Mouse (Mus musculus) intestine, embryonic 16.5 days (tissue): ENCODE measurements at regions not wholly inside any gene's neighbourhood (a gene's known extent, or its start where the extent isn't known, plus 50 kb on each side); places are given as distances from the start of the nearest gene placed in this dataset.

Source experiments
- ATAC-seq: fragments of 200-750 bp; cut with Nextera tagmentation; 2 replicates; pipeline ENCODE4 v1.8.0; 2017; ENCODE audit warnings: moderate TSS enrichment, moderate library complexity
- H3K27ac ChIP-seq: fragments of 300-500 bp; sonication (generic); 2 replicates; pipeline ENCODE4 v1.5.1; 2014; ENCODE audit warnings: mild to moderate bottlenecking, low read length
- H3K27me3 ChIP-seq: fragments of 300-500 bp; sonication (generic); replicated peaks from 2 replicates; pipeline ENCODE4 v1.6.1; 2014; ENCODE audit warnings: low read length, control low read depth, mixed read lengths; ENCODE audit not compliant: control insufficient read depth, insufficient read depth
- H3K36me3 ChIP-seq: fragments of 300-500 bp; sonication (generic); 2 replicates; pipeline ENCODE4 v1.6.1; 2014; ENCODE audit warnings: low read length, control low read depth; ENCODE audit not compliant: control insufficient read depth, insufficient read depth
- H3K4me1 ChIP-seq: fragments of 300-500 bp; sonication (generic); 2 replicates; pipeline ENCODE4 v1.6.1; 2014; ENCODE audit warnings: low read length, control low read depth, mixed read lengths; ENCODE audit not compliant: control insufficient read depth, insufficient read depth
- H3K4me2 ChIP-seq: fragments of 300-500 bp; sonication (generic); 2 replicates; pipeline ENCODE4 v1.6.1; 2014; ENCODE audit warnings: low read depth, low read length, control low read depth
- H3K4me3 ChIP-seq: fragments of 300-500 bp; sonication (generic); 2 replicates; pipeline ENCODE4 v1.5.1; 2014; ENCODE audit warnings: mild to moderate bottlenecking, low read length
- H3K9ac ChIP-seq: fragments of 300-500 bp; sonication (generic); 2 replicates; pipeline ENCODE4 v1.6.1; 2014; ENCODE audit warnings: low read depth, low read length
- H3K9me3 ChIP-seq: fragments of 300-500 bp; sonication (generic); 2 replicates; pipeline ENCODE4 v1.6.1; 2016; ENCODE audit warnings: low read length, control low read depth; ENCODE audit not compliant: control insufficient read depth
- WGBS: fragments of 180-500 bp; shearing (Covaris S2); extraction: QIAGEN DNeasy Blood & Tissue Kit; methylation state at CpG from one replicate; pipeline ENCODE4 v1.1.7; 2014; 5-methylcytosine and 5-hydroxymethylcytosine counted together

DNA sequence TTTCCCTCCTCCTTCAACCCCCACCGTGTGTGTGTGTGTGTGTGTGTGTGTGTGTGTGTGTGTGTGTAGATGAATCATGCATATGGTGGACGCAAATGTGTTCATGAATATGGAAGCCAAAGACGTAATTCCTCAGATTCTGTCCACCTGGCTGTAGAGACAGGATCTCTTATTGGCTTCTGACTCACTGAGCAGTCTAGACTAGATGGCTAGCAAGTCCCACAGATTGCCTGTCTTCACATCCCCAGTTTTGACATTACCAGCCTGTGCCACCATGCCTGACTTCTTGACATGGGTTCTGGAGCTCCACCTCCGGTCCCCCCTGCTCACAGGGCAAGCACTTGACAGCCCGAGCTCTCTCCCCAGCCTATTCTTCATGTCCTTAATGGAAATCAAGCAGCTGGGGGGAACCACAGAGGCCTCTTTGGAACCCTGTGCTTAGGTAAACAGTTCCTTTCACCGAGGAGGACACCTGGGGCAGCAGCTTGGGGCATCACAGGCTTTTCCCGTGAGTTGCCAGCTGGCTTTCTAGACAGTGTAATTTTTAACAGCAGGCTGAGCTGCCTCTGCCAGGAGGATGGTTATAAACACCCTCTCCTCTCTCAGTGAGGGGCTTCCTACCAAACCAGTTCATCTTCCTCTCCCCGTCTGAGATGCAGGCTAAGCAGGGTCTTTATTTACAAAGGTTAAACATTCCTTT lies 345.9 kb upstream of the Castor2 start:
- Histone ChIP-seq H3K4me1 (no peaks in the 10 kb centered on the region), H3K4me3 (no peak overlapping the region), H3K27me3 (no peaks in the 10 kb centered on the region), H3K36me3 (no peaks in the 10 kb centered on the region), H3K9me3 (no peaks in the 10 kb centered on the region), H3K4me2 (no peak overlapping the region), H3K9ac (no peak overlapping the region), H3K27ac (no peak overlapping the region)
- no peak for ATAC-seq
- 32% methylated on average over 8 of the region's 8 CpGs for WGBS

- H3K27me3 ChIP-seq: no peaks in the 10 kb centered on the region
- ATAC-seq: no peak
- H3K4me1 ChIP-seq: no peaks in the 10 kb centered on the region
- H3K9ac ChIP-seq: no peak overlapping the region
- H3K36me3 ChIP-seq: no peaks in the 10 kb centered on the region
- H3K4me2 ChIP-seq: no peak overlapping the region
- H3K27ac ChIP-seq: no peak overlapping the region
- peaks cover 4% of the 10 kb centered on the region; the same call in 1 of the 2 replicates for H3K9me3 ChIP-seq
- WGBS: 61% methylated on average over 1 of the region's 1 CpGs
- H3K4me3 ChIP-seq: no peak overlapping the region
Observed at GRCm38 (mm10) chr5:133746960-133747359, 352.6 kb upstream of the Castor2 start.

DNA sequence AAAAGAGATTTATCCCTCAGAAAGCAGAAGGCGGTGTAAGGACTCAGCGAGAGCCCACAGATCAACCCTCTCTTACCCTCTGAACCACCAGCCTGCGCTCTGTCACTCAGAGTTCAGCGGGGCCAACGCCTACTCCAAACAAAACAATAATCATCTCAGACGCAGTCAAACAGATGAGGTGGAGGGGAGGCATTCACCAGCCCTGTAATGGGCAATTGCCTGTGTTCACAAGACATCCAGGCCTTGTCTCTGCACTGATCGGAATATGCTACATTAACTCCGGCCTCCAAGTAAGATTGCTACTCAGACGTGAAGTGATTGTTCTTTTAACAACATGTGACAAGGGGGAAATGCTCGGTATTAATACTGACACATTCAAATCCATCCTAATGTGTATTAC lies 353.1 kb upstream of the Castor2 start:
- ATAC-seq: no peak
- no peak overlapping the region for H3K9ac ChIP-seq
- no peaks in the 10 kb centered on the region for H3K4me1 ChIP-seq
- 51% methylated on average over 10 of the region's 10 CpGs for WGBS
- H3K27me3 ChIP-seq: no peaks in the 10 kb centered on the region
- peaks cover 4% of the 10 kb centered on the region; the same call in 1 of the 2 replicates for H3K9me3 ChIP-seq
- H3K4me2 ChIP-seq: no peak overlapping the region
- H3K27ac ChIP-seq: no peak overlapping the region
- no peak overlapping the region for H3K4me3 ChIP-seq
- no peaks in the 10 kb centered on the region for H3K36me3 ChIP-seq

DNA sequence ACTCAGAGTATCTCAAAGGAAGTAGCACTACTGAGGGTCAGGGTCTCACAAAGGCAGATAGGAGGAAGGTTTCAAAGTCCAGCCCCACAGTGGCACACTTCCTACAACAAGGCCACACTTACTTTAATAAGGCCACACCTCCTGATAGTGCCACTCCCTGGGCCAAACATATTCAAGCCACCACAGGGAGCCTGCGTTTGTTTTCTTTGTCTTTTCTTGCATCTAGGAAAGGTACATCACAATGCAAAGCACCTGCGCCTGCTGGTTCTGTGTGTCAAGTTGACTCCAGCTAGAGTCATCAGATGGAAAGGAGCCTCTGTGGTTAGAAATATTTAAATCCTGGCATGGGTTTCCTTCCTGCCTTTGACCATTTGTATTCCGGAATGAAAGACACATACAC lies 355.4 kb upstream of the Castor2 start:
- Histone ChIP-seq H3K4me2 (no peak overlapping the region), H3K36me3 (no peaks in the 10 kb centered on the region), H3K4me1 (no peaks in the 10 kb centered on the region), H3K9me3 (peaks cover 4% of the 10 kb centered on the region; the same call in 1 of the 2 replicates), H3K9ac (no peak overlapping the region), H3K27ac (no peak overlapping the region), H3K4me3 (no peak overlapping the region), H3K27me3 (no peaks in the 10 kb centered on the region)
- 88% methylated on average over 3 of the region's 3 CpGs for WGBS
- no peak for ATAC-seq

DNA sequence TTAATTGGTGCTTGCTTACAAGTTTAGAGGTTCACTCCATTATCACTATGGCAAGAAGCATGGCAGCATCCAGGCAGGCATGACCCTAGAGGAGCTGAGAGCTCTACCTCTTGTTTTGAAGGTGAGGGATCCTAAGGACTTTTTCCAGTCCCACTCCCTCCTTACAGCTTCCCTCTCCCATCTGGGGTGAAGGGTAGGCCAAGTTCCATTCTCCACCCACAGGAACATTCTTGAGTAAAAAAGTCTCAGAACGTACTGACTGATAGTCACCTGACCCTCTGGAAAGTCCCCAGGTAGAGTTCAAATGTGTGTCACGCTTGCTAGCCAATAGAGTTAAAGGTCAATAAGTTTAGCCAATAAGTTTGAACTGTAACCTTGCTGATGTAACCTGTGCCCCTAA lies 355.9 kb upstream of the Castor2 start:
- H3K9ac ChIP-seq: no peak overlapping the region
- no peak overlapping the region for H3K27ac ChIP-seq
- no peak overlapping the region for H3K4me2 ChIP-seq
- no peaks in the 10 kb centered on the region for H3K4me1 ChIP-seq
- H3K36me3 ChIP-seq: no peaks in the 10 kb centered on the region
- no peak for ATAC-seq
- peaks cover 4% of the 10 kb centered on the region; the same call in 1 of the 2 replicates for H3K9me3 ChIP-seq
- WGBS: 90% methylated on average over 2 of the region's 2 CpGs
- no peak overlapping the region for H3K4me3 ChIP-seq
- no peaks in the 10 kb centered on the region for H3K27me3 ChIP-seq

GRCm38 (mm10) chr5:133731871-133732270 lies 367.6 kb upstream of the Castor2 start:
- Histone ChIP-seq H3K9ac (no peak overlapping the region), H3K4me3 (no peak overlapping the region), H3K27me3 (no peaks in the 10 kb centered on the region), H3K9me3 (no peaks in the 10 kb centered on the region), H3K27ac (no peak overlapping the region), H3K4me2 (no peak overlapping the region), H3K36me3 (no peaks in the 10 kb centered on the region), H3K4me1 (no peaks in the 10 kb centered on the region)
- no peak for ATAC-seq
- 84% methylated on average over 4 of the region's 4 CpGs for WGBS

- Histone ChIP-seq H3K36me3 (no peaks in the 10 kb centered on the region), H3K9ac (no peak overlapping the region), H3K4me3 (no peak overlapping the region), H3K27me3 (no peaks in the 10 kb centered on the region), H3K27ac (no peak overlapping the region), H3K9me3 (no peaks in the 10 kb centered on the region), H3K4me1 (no peaks in the 10 kb centered on the region), H3K4me2 (no peak overlapping the region)
- ATAC-seq: no peak
- 64% methylated on average over 10 of the region's 10 CpGs for WGBS
Observed at GRCm38 (mm10) chr5:133718187-133719078, 381.1 kb upstream of the Castor2 start.

- H3K36me3 ChIP-seq: no peaks in the 10 kb centered on the region
- no peaks in the 10 kb centered on the region for H3K4me1 ChIP-seq
- H3K9me3 ChIP-seq: no peaks in the 10 kb centered on the region
- H3K4me2 ChIP-seq: no peak overlapping the region
- H3K27me3 ChIP-seq: no peaks in the 10 kb centered on the region
- no peak overlapping the region for H3K27ac ChIP-seq
- WGBS: 63% methylated on average over 1 of the region's 1 CpGs
- H3K9ac ChIP-seq: no peak overlapping the region
- no peak overlapping the region for H3K4me3 ChIP-seq
- ATAC-seq: peak; percentile 82
Observed at GRCm38 (mm10) chr5:133715830-133716229, 383.7 kb upstream of the Castor2 start.

DNA sequence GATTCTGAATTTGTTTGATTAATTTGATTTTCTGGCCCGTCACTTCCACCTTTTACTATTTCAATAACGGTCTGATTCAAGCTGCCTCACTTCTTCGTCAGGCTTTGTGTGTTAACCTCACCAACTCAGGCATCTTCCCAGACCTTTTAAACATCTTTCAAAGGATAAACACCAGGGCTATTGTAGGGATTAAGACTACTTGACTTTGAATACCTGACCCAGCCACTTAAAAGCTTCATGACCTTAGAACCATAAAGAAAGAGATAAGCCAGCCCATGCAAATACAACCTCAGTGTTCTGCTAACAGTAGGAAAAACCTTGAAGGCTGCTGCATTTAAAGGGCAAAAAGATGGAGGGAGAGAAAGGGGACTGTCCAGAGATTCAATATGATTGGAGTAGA lies 386.9 kb upstream of the Castor2 start:
- Histone ChIP-seq H3K27ac (no peak overlapping the region), H3K9me3 (no peaks in the 10 kb centered on the region), H3K4me2 (no peak overlapping the region), H3K36me3 (no peaks in the 10 kb centered on the region), H3K9ac (no peak overlapping the region), H3K27me3 (no peaks in the 10 kb centered on the region), H3K4me1 (no peaks in the 10 kb centered on the region), H3K4me3 (no peak overlapping the region)
- WGBS: 35% methylated on average over 3 of the region's 3 CpGs
- no peak for ATAC-seq
